Mouse (Mus musculus) erythroblast, embryonic 14.5 days (primary cell): ENCODE data around the gene Prune2. TPM values are rescaled to one million over a fixed set of nuclear protein-coding genes. Genes with fewer than 3 reads are reported as not detected.

Experiments
- H3K27me3 ChIP-seq: 2 replicates; pipeline ENCODE4 v1.6.1; 2012; ENCODE audit warnings: inconsistent platforms; ENCODE audit not compliant: control insufficient read depth
- H3K36me3 ChIP-seq: 2 replicates; pipeline ENCODE4 v1.6.1; 2012; ENCODE audit warnings: mild to moderate bottlenecking, inconsistent platforms; ENCODE audit not compliant: control insufficient read depth
- H3K4me1 ChIP-seq: 2 replicates; pipeline ENCODE4 v1.6.1; 2012; ENCODE audit warnings: inconsistent platforms; ENCODE audit not compliant: control insufficient read depth
- H3K4me3 ChIP-seq: replicated peaks from 2 replicates; pipeline ENCODE3; 2012; ENCODE audit warnings: moderate library complexity, mild to moderate bottlenecking, inconsistent platforms
- H3K9me3 ChIP-seq: 2 replicates; pipeline ENCODE4 v1.6.1; 2012; ENCODE audit warnings: low read length, inconsistent platforms, mixed read lengths; ENCODE audit not compliant: control insufficient read depth
- GATA1 ChIP-seq: IDR thresholded peaks from 2 replicates; pipeline ENCODE4 v1.6.1; 2012; ENCODE audit warnings: low read length, inconsistent platforms, mixed read lengths
- TAL1 ChIP-seq: IDR thresholded peaks from 3 replicates; pipeline ENCODE4 v1.6.1; 2012; ENCODE audit warnings: low read length, inconsistent platforms, mixed read lengths
- polyA plus RNA-seq: library from polyadenylated mRNA; stranded (reverse); fragments of >175 nt; gene quantifications from 2 replicates; pipeline ENCODE4 v1.2.3, GENCODE M21; 2012

The Prune2 gene
- polyA plus RNA-seq, 1 experiment = not detected

- no peaks in the 10 kb centered on the region; the same call in 1 of the 2 replicates for H3K4me1 ChIP-seq
- TF ChIP-seq TAL1 (no peak), GATA1 (no peak)
- H3K4me3 ChIP-seq = no peak overlapping the region
- H3K36me3 ChIP-seq = no peaks in the 10 kb centered on the region
- no peaks in the 10 kb centered on the region for H3K9me3 ChIP-seq
- H3K27me3 ChIP-seq = no peaks in the 10 kb centered on the region
Measured at GRCm38 (mm10) chr19:17199059-17199458, 243.1 kb downstream of the Prune2 start.

- Histone ChIP-seq H3K4me1 (no peaks in the 10 kb centered on the region), H3K4me3 (no peak overlapping the region), H3K36me3 (no peaks in the 10 kb centered on the region), H3K27me3 (no peaks in the 10 kb centered on the region), H3K9me3 (no peaks in the 10 kb centered on the region)
- no peak for TF ChIP-seq TAL1
- TF ChIP-seq GATA1 = no peak
Measured at GRCm38 (mm10) chr19:17207141-17207540, 251.2 kb downstream of the Prune2 start.

- Histone ChIP-seq H3K4me3 (no peak overlapping the region), H3K27me3 (no peaks in the 10 kb centered on the region), H3K4me1 (no peaks in the 10 kb centered on the region), H3K36me3 (no peaks in the 10 kb centered on the region), H3K9me3 (no peaks in the 10 kb centered on the region)
- TF ChIP-seq TAL1 (no peak), GATA1 (no peak)
Measured at GRCm38 (mm10) chr19:17210541-17210940, 254.6 kb downstream of the Prune2 start.

- Histone ChIP-seq H3K36me3 (no peaks in the 10 kb centered on the region), H3K27me3 (no peaks in the 10 kb centered on the region), H3K4me1 (no peaks in the 10 kb centered on the region), H3K9me3 (no peaks in the 10 kb centered on the region), H3K4me3 (no peak overlapping the region)
- no peak for TF ChIP-seq TAL1
- TF ChIP-seq GATA1 = no peak
Measured at GRCm38 (mm10) chr19:17214896-17215520, 259.1 kb downstream of the Prune2 start.

GRCm38 (mm10) chr19:17218195-17218594 lies 262.3 kb downstream of the Prune2 start:
- Histone ChIP-seq H3K4me3 (no peak overlapping the region), H3K4me1 (no peaks in the 10 kb centered on the region), H3K27me3 (no peaks in the 10 kb centered on the region), H3K36me3 (no peaks in the 10 kb centered on the region), H3K9me3 (no peaks in the 10 kb centered on the region)
- TF ChIP-seq GATA1 (no peak), TAL1 (no peak)

GRCm38 (mm10) chr19:17223801-17224200 lies 267.9 kb downstream of the Prune2 start:
- no peak overlapping the region for H3K4me3 ChIP-seq
- no peaks in the 10 kb centered on the region for H3K36me3 ChIP-seq
- no peaks in the 10 kb centered on the region for H3K9me3 ChIP-seq
- no peaks in the 10 kb centered on the region for H3K4me1 ChIP-seq
- H3K27me3 ChIP-seq = no peaks in the 10 kb centered on the region
- TF ChIP-seq TAL1 = no peak

GRCm38 (mm10) chr19:17225570-17226083 lies 269.7 kb downstream of the Prune2 start:
- H3K27me3 ChIP-seq = no peaks in the 10 kb centered on the region
- TF ChIP-seq TAL1 (no peak), GATA1 (no peak)

GRCm38 (mm10) chr19:17226096-17226495 lies 270.2 kb downstream of the Prune2 start:
- Histone ChIP-seq H3K27me3 (no peaks in the 10 kb centered on the region), H3K4me3 (no peak overlapping the region), H3K4me1 (no peaks in the 10 kb centered on the region), H3K36me3 (no peaks in the 10 kb centered on the region), H3K9me3 (no peaks in the 10 kb centered on the region)
- no peak for TF ChIP-seq GATA1
- TF ChIP-seq TAL1 = no peak

More at GRCm38 (mm10) chr19:17225570-17226083, 269.7 kb downstream of the Prune2 start:
- Histone ChIP-seq H3K4me1 (no peaks in the 10 kb centered on the region), H3K4me3 (no peak overlapping the region), H3K9me3 (no peaks in the 10 kb centered on the region), H3K36me3 (no peaks in the 10 kb centered on the region)

- H3K9me3 ChIP-seq = no peaks in the 10 kb centered on the region
- TF ChIP-seq GATA1 (no peak), TAL1 (no peak)
- no peaks in the 10 kb centered on the region for H3K4me1 ChIP-seq
- no peaks in the 10 kb centered on the region for H3K36me3 ChIP-seq
- H3K4me3 ChIP-seq = no peak overlapping the region
- no peaks in the 10 kb centered on the region for H3K27me3 ChIP-seq
Measured at GRCm38 (mm10) chr19:17230013-17230412, 274.1 kb downstream of the Prune2 start.

GRCm38 (mm10) chr19:17238471-17238870 lies 282.6 kb downstream of the Prune2 start:
- no peak for TF ChIP-seq TAL1
- no peak for TF ChIP-seq GATA1
- Histone ChIP-seq H3K36me3 (no peaks in the 10 kb centered on the region), H3K9me3 (no peaks in the 10 kb centered on the region), H3K4me1 (no peaks in the 10 kb centered on the region), H3K27me3 (no peaks in the 10 kb centered on the region), H3K4me3 (no peak overlapping the region)
